Mouse (Mus musculus) cerebellum, adult 9-11 months (tissue): Measurements from ENCODE around the gene Tmem102.
A peak's percentile ranks its signal among the peaks of the same experiment; 100 is the strongest.

Experiments
- DNase-seq: peaks from one replicate; pipeline ENCODE4 v3.0.0; 2022

Gene Tmem102

DNA sequence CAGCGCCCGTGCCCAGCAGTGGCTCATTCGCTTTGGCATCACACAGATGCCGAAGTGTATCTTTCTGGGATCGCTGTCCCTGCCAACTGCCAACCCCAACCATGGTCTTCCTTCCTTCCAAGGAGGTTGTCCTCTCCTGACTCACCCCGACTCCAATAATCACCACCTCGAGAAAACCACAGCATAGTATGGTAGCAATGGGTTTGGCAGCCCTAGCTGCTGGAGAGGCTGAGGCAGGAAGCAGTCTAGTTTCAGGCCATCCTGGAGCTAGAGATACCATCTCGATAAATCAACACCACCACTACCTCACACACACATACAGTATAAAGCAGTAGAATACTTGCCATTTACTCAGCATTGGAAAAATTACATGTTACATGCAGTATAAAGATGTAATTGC lies 13.4 kb upstream of the Tmem102 start:
- DNase-seq = no peak

DNA sequence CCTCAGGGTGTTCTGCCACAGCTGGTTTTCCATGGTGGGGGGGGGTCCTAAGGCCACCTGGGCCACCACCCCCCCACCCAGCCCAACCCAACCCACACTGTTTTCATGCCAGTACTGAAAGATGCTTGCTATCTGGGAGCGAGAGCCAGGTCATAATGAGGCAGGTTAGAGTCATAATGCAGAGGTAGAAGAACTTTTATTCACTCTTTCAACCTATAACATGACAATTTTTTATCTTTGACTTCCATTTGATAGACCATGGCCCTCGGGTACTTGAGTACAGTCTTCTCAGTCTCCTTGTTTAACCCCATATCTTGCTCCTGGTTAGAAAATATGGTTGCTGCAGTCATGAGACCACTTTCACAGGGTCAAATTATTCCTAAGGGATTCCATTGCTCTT lies 12.9 kb upstream of the Tmem102 start, which contains the start of gene Spem2:
TSS of gene Spem2 (minus strand) at position 101 of the 400 bp plus-strand sequence.
- no peak for DNase-seq

DNA sequence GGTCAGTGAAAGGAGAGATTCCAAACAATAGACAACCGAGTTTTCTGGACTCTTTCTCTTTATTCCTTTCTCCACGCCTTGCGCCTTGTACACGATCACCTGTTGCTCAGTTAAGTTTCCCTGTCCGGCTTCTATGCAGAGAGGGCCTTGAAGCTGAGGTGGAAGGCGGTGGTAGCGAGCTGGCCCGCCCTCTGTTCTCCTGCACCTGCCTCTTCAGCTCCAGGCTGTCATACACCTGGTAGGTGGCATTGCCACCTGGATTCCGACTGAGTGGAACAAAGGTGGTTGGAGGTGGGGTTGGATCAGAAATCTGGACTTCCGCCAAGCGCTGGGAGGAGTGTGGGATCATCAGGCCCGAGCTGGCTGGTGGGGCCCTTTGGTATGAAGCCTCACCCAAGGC lies 11.1 kb upstream of the Tmem102 start:
- DNase-seq = no peak

DNA sequence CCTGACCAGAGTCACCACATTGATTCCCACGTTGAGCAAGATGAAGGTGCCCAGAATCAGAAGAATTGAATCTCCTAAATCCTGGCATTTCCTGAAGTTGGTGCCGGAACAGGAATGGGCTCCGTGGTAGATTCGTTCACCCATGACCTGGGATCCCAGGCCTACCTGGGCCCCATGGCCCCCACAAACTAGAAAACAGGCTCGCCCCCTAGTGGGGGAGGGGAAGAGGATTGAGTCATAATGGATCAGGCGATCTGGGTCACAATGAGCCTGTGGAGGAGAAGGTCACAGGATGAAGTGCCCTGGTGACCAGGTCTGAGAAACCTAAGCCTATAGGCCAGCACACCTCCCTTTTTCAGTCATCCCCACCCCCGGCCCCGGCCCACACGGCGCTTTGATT lies 9.7 kb upstream of the Tmem102 start, which contains the start of gene Gm39566:
TSS of gene Gm39566 (minus strand) at position 144 of the 400 bp plus-strand sequence.
- no peak for DNase-seq

DNA sequence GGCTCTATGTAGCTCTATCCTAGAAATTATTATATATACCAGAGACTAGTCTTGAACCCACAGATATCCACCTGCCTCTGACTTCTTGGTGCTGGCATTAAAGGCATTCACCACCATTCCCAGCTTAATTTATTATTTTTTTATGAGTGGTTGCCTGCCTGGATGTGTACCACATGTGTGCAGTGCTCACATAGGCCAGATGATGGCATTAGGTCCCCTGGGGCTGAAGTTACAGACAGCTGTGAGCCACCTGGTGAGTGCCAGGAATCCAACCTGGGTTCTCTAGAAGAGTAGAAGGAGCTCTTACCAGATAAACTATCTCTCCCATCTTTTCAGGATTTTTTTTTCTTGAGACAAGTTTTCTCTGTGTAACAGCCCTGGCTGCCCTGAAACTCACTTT lies 4.9 kb upstream of the Tmem102 start:
- no peak for DNase-seq

DNA sequence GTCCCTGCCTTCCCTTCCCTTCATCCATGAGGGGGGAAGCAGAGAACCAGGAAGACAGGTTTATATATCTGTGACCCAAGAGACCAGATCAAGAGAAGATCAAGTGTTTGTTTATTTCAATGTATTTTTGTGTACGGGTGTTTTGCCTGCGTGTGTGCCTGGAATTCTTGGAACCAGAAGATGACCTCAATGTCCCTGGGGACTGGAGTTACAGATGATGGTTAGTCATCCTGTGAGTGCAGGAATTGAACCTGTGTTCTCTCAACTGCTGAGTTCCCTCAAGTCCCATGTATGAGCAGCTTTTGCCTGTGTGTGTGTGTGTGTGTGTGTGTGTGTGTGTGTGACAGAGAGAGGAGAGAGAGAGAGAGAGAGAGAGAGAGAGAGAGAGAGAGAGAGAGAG lies 2.2 kb upstream of the Tmem102 start:
- DNase-seq = no peak

DNA sequence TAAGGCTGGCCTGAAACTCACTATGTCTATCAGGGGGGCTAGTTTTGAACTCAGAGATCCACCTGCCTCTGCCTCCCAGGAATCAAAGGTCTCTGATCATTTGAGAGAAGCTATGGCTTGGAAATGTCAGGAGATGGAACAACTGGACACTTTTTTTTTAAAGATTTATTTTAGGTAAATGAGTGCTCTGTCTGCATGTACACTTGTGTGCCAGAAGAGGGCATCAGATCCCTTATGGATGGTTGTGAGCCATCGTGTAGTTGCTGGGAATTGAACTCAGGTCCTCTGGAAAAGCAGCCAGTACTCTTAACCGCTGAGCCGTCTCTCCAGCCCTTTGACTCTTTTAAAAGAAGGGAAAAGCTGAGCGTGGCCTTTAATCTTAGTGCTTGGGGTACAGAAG lies 954 bp upstream of the Tmem102 start:
- no peak for DNase-seq

DNA sequence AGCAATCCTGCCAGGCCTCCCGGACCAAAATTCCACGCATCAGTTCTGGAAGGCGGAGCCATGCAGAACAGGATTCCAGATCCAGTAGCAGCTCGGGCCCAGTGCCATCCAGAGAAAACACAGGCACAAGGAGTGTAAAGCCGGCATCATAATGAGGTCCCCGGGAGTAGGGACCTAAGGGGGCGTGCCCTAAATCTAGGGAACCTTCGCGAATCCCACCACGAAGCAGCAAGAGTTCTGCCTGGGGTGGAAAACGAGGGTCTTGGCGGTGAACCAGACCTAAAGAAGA lies 828 bp downstream of the Tmem102 start:
- DNase-seq = no peak

DNA sequence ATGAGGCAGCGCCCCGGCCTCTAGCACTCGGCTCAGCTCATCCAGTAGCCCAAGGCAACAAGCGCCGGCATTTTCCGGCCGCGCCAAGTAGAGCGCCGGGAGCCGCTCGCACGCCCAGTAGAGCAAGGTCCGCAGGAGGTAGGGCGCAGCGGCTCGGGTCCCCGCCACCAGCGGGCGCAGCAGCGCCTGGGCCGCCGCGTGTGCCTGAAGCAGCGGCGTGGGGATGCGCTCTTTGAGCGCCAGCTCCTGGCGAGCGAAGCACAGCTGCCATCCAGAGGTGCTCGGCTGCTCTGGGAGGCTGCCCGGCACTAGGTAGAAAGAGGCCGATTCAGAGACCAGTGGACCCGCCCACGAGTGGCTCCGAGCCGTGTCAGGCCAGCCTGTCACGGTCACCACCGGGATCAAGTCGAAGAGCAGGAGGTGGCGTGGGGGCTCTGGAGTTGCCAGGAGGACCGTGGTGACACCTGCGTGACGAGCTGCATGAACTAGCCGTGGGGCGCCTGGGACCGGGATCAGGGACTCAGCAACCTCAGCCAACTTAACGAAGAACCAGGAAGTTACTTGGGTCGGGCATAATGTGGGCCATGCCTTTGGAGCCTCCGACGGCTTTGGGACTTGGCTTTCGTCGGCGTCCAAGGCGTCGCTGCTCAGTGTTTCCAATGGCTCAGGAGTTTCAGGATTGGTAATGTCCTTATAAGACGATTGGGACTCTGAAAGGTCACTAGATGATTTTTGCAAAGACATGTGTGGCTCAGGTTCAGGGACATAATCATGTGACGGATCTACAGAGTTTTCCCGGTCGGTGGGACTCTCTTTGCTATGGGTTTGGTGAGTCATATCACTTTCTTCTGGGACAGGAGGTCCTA lies 1.4 kb downstream of the Tmem102 start:
- no peak for DNase-seq

DNA sequence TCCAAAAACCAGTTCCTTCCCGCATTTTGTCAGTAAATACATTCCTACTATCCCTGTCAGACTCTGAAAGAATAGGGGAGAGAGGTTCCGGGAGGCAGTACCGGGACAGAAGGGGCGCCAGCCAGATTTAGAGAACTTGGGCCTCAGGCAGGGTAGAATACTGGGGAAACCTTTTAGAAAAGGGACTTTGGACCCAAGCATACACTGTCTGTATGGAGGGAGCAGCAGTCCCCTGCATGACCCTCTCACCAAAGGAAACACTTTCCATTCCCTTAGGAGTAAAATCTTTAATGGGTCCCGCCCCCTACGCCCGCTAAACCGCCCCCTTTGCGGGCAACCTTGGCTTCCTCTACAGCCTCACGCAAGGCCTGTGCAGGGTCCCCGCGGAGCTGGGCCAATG lies 2.1 kb downstream of the Tmem102 start:
- no peak for DNase-seq

DNA sequence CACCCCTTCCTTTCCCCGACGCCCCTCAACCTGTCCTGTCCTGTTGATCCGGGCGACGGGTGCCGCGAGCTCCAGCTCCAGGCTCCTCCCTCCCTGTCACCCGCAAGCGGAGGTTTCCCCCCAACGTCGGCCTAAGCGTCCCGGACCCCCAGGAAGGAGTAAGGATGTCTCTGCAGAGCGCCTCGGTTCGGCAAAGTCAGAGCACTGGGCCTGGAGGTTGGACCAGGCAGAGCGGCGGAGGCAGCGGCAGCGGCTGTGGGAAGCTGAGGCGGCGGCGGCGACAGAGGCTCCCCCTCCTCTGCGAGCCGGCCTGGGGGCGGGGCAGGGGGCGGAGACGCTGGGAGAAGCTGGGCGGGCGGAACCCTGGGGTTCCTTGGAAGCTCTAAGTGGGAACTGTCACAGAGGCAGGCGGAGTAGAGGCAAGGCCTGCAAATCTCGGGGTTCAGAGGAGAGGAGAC lies 2.7 kb downstream of the Tmem102 start:
- peak; percentile 65 for DNase-seq

DNA sequence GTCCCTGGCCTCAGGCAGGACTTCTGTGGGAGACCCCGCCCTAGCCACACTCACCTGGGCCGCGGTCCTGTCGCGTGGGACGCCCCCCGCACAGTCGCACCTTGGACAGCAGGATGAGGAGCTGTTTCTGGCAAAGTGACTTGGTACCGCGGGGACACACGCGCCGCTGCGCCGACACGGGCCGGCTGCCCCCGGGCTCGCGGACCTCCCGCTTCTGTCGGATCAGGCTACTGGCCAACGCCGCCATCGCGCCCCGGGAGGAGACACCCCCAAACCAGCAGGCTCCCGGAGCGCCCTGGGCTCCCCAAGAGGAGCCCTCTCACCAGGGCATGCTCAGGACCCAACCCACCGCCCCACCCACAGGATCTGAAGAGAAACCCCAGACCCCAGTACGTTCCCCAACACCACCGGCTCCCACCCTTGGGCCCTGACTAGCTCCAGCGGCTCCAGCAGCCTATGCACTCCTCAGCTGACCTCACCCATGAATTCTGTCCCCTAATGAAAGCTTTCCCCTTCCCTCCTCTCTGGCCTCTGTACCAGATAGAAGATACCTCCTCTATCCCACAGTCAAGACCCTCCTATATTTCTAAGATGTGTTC lies 3.9 kb downstream of the Tmem102 start, which contains the start of gene Fgf11:
TSS of gene Fgf11 (minus strand) at position 479 of the 599 bp plus-strand sequence.
- DNase-seq = no peak

DNA sequence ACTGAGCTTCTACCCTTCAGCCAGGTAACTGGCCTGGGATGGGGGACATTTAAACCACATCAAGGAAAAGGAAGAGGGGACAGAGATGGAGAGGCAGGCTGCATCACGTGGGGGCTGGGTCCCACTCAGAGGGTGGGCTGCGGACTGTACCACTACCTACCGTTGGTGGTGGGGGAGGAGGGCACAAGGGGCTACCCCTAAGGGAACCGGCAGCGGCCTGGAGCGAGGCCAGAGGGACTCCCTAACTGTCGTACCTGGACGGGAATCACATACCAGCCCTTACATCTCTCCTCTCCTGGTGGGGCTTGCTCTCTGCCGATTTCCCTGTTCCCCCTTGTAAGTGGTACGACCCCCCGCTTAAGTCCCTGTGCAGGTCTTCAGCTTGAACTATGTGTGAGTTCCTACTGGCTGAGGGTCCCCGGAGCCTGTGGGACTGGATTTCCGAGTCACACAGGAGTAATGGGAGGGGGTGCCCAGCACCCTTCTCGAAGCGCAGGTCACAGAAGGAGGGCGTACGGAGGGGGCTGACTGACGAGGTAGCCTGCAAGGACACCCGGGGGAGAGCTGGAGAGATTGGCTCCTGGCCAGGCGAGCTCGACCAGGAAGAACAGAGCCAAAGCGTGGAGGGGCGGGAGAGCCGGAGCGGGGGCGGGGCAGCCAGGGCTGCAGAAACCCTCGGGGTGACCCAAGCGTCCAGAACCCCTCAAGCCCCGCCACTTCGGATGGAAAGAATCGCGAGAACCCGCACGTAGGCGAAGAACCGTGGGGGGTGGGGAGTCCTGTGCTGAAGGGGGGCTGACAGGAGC lies 4.8 kb downstream of the Tmem102 start:
- DNase-seq = peak; percentile 54

DNA sequence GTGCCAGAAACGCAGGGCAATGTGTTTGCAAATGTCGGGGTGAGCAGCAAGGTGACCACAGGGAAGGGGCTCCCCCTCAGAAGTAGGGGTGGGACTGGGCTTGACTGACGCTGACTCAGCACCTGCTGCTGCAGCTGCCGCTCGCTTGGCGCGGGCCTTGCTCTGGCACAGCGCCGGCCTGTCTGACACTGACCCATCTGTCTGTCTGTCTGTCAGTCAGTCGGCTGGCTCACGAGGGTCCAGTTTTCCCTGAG lies 5.4 kb downstream of the Tmem102 start:
- DNase-seq = no peak

DNA sequence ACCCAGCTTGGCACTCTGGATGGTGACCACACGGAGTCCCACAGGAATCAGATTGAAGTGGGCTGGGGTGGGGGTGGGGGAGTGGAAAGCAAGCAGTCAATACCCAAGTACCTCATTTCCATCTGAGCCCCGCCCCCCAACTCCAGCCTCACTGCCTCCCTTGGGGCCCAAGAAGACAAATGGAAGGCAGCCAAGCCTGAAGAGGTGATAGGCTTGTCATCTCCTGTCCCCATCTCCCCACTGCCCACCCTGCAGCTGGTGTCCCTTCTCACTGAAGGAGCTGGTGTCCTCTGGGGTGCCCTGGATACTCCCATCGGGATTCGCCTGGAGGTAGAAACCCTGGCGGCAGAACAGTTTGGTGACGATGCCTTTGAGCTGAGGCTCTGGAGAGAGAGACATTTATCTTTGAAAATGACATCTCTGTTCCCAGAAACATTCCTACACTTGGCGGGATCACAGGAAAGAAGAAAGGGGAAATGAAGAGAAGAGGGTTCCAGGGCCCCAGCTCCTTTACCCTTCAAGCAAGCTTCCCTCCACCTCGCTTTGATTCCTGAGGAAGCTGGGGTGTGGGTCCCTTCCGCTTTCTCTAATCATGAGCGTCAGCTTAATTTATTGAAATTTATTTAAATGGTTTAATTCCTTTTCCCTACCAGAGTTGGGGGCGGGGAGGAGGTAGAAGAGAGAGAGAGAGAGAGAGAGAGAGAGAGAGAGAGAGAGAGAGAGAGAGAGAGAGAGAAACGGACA lies 5.9 kb downstream of the Tmem102 start:
- DNase-seq = no peak

DNA sequence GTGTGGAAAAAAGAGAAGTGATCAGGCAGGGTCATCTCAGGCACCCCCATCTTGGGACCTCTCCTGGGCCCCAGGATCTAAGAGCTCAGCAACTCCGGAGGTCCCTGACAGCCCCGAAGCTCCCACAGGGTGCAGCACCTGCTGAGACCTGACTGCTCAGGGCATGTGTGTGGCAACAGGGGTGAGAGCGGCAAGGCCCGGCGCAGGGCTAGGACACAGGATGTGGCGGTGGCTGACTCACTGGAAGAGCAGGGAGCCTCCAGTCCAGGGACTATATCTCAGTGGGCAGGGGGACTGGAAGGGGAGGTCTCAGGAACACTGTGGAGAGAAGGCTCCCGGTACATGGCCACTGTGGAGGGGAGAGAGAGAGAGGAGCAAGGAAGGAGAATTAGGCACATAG lies 7.5 kb downstream of the Tmem102 start:
- DNase-seq = no peak

DNA sequence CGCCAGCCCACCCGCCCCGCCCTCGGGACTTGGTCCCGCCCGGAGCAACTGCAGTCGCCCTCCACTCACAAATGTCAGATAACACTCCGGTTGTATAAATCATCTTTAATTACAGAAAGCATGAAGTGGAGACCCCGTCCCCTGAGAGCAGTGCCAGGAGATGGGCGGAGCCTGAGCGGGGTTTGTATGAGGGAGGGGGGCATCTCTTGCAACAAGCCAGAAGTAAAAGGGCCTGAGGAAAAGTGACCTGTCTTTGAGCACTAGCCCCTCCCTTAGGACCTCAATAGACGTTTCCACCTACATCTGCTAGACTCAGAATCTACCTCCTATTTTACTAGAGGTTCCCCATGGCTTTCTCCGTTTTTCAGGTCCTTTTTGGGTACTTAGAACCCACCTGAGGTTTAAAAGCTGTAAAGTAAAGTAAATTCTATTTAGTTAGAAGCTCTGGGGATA lies 9.4 kb downstream of the Tmem102 start:
- DNase-seq = peak; percentile 52

DNA sequence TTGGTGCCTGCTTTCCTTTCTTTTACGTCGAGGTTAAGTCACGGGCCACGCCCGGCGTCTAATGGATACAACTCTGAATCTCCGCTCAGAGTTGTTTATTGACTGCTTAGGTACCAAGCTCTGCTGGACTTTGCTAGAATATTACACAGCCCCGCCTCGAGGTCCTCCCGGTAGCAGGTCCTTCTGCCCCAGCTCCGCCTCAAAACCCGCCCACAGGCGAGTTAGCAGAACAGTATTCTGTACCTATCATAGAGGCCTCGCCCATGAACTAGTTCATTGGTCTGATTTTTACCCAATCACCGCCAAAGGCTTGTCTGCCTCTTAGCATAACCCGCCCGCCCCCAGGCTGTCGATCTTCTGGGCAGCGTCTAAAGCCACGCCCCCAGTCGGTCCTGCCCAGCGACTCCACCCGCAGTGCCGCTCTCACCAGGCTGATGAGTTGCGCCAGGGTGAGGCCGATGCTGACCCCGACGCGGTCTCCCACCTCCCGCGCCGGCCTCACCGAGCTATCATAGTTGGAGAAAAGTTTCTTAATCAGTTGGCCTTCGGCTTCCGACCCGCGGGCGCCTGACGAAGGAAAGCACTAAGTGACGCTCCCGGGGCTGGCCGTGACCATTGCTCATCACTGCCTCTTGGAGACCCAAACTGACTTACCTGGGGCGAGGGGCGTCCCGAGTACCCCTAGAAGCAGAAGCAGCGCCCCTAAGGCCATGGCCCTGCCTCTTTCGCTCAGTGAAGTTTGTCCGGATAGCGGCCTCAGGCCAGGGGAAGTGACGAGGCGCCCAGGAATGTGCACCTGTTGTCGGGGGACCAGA lies 10.0 kb downstream of the Tmem102 start, which contains the start of gene Chrnb1:
TSS of gene Chrnb1 (minus strand) at position 776 of the 815 bp plus-strand sequence.
- peak; percentile 95 for DNase-seq

DNA sequence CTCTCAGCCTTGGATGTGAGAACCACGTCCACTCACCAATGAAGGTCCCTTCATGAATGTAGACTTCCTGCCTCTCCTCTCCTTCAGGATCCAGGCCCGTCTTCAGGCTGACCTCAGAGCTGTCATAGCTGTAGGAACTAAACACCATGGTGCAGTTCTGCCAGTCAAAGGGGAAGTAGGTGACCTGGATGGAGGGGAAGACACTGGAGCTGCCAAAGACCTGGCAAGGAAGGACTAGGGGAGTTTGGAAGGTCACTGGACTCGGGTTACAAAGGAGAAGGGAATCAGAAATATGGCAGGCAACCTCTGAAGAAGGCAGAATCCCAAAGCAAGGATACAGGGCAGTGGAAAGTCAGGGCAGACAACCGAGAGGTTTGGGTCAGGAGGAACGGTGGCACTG lies 12.0 kb downstream of the Tmem102 start:
- DNase-seq = no peak

DNA sequence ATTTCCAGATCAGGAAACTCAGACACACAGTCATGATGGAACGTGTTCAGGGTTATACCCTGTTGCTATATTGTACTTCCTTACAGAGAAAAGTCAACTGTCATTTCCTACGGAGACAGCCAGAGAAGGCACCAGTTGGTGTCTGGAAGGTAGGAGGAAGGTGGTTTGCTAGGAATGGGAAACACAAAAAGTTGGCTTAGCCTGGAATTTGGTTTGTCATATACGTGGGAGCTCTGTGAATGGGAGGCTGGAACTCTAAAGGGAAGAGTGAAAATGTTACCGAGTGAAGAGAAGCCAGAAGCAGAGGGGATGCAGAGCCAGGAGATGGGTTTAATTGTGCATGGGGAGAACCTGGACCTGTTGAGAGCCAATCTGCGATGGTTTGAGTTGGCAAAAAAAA lies 14.0 kb downstream of the Tmem102 start:
- DNase-seq = no peak

DNA sequence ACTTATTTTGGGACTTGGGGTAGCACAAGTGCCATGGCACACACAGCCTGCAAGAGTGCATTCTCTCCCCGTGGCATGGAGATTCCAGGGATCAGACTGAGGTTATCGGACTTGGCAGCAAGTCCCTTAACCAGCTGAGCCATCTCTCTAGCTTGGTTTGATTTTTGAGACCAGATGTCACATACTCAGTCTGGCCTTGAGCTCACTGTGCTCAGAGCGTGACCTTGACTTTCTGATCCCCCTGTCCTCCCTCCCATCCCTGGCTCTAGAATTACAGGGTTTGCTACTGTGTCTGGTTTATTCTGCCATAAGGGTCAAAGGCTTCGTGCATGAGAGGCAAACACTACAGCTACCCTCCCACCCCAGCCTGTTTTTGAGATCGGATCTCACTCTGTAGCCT lies 16.0 kb downstream of the Tmem102 start:
- no peak for DNase-seq

DNA sequence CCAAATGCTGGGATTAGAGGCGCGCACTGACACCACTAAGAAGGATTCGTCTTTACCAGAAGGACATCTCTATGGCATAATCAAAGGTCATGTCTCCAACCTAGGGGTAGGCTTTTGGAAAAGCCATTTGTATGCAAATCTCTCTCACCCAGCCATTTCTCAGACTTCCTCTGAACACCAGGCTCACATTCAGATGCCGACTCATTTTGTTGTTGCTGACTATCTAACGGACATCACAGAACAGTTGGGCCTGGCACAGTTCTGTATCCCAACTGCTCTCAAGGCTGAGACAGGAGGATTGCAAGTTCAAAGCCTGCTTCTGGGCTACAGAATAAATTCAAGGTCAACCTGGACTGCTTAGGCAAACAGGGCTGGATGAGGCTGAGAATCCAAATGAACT lies 18.1 kb downstream of the Tmem102 start:
- DNase-seq = no peak
